Mouse (Mus musculus) NIH3T3 (cell line): ENCODE results near the gene Tspan2.
A peak's percentile ranks its signal among the peaks of the same experiment; 100 is the strongest.

Experiments used
- DNase-seq: peaks from one replicate; pipeline ENCODE4 v3.0.0-alpha.2; 2012; ENCODE audit warnings: low read depth

Gene Tspan2

GRCm38 (mm10) chr3:102734313-102735030 lies at the start of gene Tspan2:
Gene Tspan2, plus strand, starts transcription at chr3:102734529.
- peak; percentile 30 for DNase-seq

GRCm38 (mm10) chr3:102686861-102687260 lies 47.5 kb upstream of the Tspan2 start:
- DNase-seq: no peak

GRCm38 (mm10) chr3:102687852-102688251 lies 46.5 kb upstream of the Tspan2 start:
- no peak for DNase-seq

GRCm38 (mm10) chr3:102691802-102692484 lies 42.4 kb upstream of the Tspan2 start:
- peak; percentile 95 for DNase-seq

GRCm38 (mm10) chr3:102692758-102693325 lies 41.5 kb upstream of the Tspan2 start:
- DNase-seq: no peak

GRCm38 (mm10) chr3:102698127-102698526 lies 36.2 kb upstream of the Tspan2 start:
- no peak for DNase-seq

GRCm38 (mm10) chr3:102701303-102701702 lies 33.0 kb upstream of the Tspan2 start:
- DNase-seq: peak; percentile 32

- peak; percentile 69 for DNase-seq
Measured at GRCm38 (mm10) chr3:102701902-102702544, 32.3 kb upstream of the Tspan2 start.

GRCm38 (mm10) chr3:102704001-102704401 lies 30.3 kb upstream of the Tspan2 start:
- DNase-seq: peak; percentile 63

GRCm38 (mm10) chr3:102708599-102708998 lies 25.7 kb upstream of the Tspan2 start:
- no peak for DNase-seq

- peak; percentile 95 for DNase-seq
Measured at GRCm38 (mm10) chr3:102715066-102715584, 19.2 kb upstream of the Tspan2 start.

- DNase-seq: no peak
Measured at GRCm38 (mm10) chr3:102715839-102716238, 18.5 kb upstream of the Tspan2 start.

GRCm38 (mm10) chr3:102717586-102718285 lies 16.6 kb upstream of the Tspan2 start:
- DNase-seq: no peak

GRCm38 (mm10) chr3:102723154-102723553 lies 11.2 kb upstream of the Tspan2 start:
- DNase-seq: no peak

GRCm38 (mm10) chr3:102723841-102724570 lies 10.3 kb upstream of the Tspan2 start:
- peak; percentile 80 for DNase-seq

- DNase-seq: no peak
Measured at GRCm38 (mm10) chr3:102724798-102725459, 9.4 kb upstream of the Tspan2 start.

GRCm38 (mm10) chr3:102729416-102729815 lies 4.9 kb upstream of the Tspan2 start:
- no peak for DNase-seq

- DNase-seq: no peak
Measured at GRCm38 (mm10) chr3:102731112-102731511, 3.2 kb upstream of the Tspan2 start.

- no peak for DNase-seq
Measured at GRCm38 (mm10) chr3:102732619-102733018, 1.7 kb upstream of the Tspan2 start.

- no peak for DNase-seq
Measured at GRCm38 (mm10) chr3:102733050-102733449, 1.3 kb upstream of the Tspan2 start.

GRCm38 (mm10) chr3:102733936-102734312 lies 405 bp upstream of the Tspan2 start:
- no peak for DNase-seq
